Mouse (Mus musculus): ENCODE data around the gene Slc16a5.

Gene Slc16a5

DNA sequence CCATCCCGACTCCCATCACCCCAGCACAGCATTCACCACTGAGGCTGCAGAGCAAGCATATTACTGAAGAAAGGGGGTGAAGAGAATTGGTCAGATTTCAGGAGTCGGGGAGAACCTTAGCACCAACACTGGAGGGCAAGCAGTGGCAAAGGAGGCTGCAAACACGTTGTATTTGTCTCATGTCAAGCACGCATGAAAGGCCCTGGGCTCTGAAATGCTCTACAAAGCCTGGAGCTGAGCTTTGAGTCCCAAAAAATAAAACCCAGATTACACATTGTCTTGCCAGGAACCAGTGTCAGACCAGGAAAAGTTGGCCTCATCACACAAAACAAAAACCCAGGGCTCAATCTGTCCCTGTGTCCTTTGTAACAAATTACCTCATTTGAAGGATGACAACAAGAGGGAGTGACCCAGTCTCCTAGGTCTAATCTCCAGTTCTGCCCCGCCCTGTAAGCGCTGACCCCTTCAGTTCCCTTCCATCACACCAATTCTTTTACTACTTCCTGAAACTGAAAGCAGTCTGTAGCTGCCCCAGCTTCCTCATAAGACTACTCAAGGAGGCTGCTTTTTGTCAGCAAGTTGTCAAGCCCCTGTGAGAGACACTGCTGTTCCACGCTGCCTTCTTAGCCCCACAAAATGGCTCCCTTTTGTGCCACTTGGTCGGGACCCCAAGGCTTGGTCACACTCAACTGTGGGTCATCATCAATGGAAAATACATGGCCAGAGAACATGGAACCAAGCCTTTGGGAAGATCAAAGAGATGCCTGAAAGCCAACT is 50.3 kb downstream of the Slc16a5 start:
- in situ Hi-C loops (cut with MboI, MseI) = no loop called here

DNA sequence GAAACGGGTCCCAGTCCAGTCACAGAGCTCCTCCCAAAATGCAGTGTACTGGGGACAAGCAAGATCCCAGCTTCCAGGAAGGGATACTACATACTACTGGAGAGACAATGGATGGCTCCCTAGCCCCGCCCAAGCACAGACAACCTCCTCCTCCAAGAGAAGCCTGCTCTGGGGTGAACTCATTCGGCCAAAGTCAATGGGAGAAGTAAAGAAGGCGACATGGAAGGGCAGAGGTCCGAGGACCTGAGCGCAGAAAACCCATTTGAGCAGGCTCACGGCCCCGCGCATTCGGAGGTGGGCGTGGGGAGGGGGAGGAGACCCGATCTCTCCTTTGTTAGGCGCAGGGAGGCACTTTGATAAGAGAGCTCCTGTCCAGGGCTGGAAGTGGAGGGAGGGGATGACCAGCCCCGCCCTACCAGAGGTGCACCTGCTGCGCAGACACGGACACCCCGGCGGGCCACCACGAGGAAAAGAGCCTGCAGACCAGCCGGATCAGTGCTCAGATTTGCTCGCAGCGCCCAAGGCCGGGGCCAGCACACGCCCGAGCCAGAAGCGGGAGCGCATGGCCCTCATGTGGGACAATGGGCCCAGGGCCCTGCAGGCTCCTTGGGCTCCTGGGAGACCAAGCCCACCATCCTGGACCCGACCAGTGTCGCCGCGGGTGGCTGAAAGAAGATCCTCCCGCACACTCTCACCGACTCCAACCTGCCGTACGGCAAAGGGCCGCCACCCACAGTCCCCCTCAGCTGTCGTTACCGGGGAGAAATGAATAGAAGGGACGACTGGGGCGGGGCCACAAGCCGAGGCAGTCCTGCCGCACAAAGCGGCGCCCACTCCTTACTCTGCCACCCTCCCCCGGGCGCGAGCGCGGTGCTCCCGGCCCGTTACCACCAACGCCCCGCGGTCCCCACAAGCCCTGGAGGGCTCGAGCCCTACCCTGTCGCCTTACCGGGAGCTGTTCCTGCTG is 51.3 kb downstream of the Slc16a5 start:
- in situ Hi-C loops (cut with MboI, MseI) = no loop called here

DNA sequence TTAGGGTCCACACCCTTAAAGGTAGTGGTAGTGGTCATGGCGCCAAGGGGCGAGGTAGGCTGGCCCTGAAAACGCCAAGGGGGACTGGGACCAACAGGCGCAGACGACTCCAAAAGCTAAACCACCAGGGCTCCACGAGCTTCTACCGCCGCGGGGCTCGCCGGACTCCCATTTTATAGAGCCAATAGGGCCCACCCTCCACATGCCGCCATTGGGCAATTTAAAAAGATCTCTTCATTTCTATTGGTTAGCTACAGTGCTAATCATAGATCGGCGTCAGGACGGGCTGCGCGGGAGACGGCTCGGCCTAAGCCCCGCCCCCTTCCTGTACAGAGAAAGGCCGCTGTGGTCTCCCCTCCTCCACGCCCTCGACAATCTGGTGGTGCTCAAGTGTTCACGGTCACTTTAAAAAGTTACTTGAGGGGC is 52.0 kb downstream of the Slc16a5 start, which contains the start of gene Jpt1:
Jpt1 (minus strand) TSS at position 150 of the 426 bp plus-strand sequence.
- in situ Hi-C loops (cut with MboI, MseI) = no loop called here

DNA sequence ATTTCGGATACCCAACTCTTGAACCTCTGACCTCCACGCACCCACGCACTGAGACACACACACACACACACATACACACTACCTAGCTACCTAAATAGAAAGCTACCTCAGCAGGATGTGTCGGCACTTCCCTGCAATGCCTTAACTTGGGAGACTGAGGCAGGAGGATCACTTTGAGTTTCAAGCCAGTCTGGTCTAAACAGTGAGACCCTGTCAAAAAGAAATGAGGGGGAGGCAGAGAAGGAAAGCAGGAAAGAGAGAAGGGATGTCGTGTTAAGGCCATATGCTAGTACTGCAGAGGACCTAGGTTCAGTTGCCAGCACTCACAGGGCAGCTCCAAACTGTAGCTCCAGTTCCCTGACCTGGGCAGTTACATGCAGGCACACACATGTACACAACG is 52.7 kb downstream of the Slc16a5 start:
- in situ Hi-C loops (cut with MboI, MseI) = no loop called here

DNA sequence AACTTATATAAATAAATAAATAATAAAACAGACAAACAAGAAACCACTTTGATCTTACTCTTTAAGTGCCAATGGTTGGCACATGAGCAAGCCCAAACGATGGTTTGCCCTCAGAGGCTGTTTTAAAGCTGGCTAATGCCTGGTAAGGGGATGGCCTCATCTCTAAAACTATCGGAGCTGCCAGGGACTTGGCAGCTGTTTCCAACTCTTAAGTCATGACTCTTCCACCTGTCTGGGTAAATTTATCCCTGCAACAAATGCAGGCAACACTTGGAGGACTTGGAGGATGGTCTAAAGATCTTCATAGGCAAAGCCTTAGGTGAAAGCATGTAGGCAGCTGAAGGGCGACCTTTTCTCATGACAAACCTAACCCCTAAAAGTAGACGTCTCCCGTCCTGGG is 54.7 kb downstream of the Slc16a5 start:
- in situ Hi-C loops (cut with MboI, MseI) = no loop called here

DNA sequence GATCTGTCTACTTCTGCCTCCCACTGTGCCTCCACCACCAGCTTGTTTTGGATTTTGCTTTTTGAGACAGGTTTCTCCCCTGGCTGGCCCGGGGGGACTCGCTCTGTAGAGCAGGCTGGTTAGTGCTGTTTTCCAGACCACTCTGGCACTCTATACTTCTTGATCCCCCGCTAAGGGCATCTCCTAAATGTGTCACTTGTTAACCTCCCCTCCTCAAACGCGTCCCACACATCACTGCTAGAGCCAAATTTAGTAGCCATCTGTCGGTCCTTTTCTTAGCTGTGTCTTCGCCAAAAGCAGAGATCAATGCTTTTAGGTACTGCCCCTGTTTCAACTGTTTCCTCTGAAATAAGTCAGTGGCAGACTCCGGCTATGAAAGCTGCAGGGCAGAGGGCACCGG is 56.4 kb downstream of the Slc16a5 start:
- in situ Hi-C loops (cut with MboI, MseI) = no loop called here

DNA sequence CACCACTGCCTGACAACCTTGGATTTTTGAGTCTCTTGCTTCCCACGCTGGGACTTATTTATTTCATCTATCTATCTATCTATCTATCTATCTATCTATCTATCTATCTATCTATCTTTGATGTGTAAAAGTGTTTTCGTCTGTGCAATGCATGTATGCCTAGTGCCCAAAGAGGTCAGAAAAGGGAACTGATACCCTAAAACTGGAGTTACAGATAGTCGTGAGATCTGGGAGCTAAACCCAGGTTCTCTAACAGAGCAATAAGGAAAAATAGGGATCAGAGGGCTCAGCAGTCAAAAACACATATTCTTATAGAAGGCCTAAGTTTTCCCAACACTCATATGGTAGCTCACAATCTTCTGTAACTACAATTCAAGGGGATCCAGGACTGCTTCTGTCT is 57.3 kb downstream of the Slc16a5 start:
- in situ Hi-C loops (cut with MboI, MseI) = no loop called here

DNA sequence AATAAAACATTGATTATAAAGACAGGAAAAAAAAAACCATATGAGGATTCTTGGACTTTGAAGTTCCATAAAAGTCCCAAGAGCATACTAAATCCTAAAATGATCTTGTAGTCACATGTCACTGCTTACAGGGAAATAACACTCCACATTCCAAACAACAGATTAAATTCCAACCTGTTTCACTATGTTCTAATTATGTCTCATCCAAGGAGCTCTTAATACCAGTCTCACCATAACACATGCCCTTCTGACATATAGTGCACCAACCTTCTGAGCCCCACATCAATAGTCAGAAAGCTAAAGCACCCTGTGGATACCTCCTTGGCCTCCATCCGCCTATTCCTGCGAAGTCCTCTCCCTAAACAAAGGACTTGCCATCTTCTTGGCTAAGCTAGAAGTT is 57.9 kb downstream of the Slc16a5 start:
- in situ Hi-C loops (cut with MboI, MseI) = no loop called here

DNA sequence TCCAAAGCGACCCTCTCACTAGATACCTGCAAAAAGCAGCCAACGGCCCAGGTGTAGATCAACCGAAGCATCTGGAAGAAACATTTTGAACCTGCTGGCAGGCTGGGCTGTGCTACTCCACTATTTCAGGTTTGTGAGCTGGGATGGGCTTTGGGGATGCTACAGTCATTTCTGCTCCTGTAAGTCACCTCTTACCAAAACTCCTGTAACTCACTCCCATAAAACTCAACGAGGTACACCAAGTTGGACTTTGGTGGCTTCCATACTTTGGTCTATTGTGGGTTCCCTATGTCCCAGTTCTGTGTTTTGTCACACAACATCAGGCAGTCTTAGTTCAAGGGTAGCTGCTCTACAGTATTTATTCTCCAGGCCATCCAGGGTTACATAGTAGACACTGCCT is 58.8 kb downstream of the Slc16a5 start:
- in situ Hi-C loops (cut with MboI, MseI) = no loop called here

DNA sequence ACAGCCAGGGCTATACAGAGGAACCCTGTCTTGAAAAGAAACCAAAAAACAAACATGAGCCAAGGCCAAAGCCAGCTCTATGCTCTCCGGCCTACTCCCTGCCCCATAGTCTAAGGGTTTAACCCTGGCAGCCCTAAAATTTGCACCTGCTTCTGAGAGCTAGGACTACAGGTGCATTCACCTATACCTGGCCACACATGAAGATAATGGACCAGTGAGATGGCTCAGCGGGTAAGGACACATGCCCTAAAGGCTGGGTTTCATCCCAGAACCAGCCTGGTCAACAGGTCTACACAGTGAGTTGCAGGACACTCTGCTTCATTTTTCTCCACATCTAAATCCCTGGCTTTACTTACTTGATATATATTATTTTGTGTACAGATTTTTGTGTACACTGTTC is 60.0 kb downstream of the Slc16a5 start:
- in situ Hi-C loops (cut with MboI, MseI) = no loop called here

DNA sequence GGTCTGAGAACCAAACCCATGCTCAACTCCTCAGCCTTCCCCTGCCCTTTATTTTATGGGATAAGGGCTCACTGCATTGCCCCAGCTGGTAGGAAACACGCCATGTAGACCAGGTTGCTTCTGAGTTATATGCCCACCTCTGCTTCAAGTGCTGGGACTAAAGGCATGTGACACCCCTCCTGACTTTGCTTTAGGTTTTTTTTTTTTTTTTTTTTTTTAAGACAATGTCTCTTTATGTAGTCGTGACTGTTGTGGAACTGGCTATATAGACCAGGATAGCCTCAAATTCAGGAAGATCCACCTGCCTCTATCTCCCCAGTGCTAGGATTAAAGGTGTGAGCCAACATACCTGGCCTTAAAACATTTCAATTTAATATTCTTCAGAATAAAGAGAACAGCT is 60.4 kb downstream of the Slc16a5 start:
- in situ Hi-C loops (cut with MboI, MseI) = no loop called here
